Mouse (Mus musculus) liver, adult 2 months (tissue): ENCODE data around the gene Uri1. TPM values are rescaled to one million over a fixed set of nuclear protein-coding genes. Genes with fewer than 3 reads are reported as not detected.
A peak's percentile ranks its signal among the peaks of the same experiment; 100 is the strongest.

ENCODE experiments used
- DNase-seq: peaks from one replicate; pipeline ENCODE4 v3.0.0-alpha.2; 2011; ENCODE audit warnings: low read depth, low spot score; ENCODE audit errors: extremely low read depth
- H3K27ac ChIP-seq: fragments of 200-500 bp; replicated peaks from 2 replicates; pipeline ENCODE4 v1.5.1; 2012; ENCODE audit warnings: low read depth, mild to moderate bottlenecking, control low read depth, inconsistent platforms, low read length; ENCODE audit not compliant: insufficient read depth
- H3K27me3 ChIP-seq: fragments of 200-500 bp; 2 replicates; pipeline ENCODE4 v1.6.1; 2012; ENCODE audit warnings: mild to moderate bottlenecking, moderate library complexity, low read length, inconsistent platforms; ENCODE audit not compliant: control insufficient read depth, insufficient read depth
- H3K36me3 ChIP-seq: fragments of 200-500 bp; 2 replicates; pipeline ENCODE4 v1.6.1; 2012; ENCODE audit warnings: low read length, inconsistent platforms; ENCODE audit not compliant: control insufficient read depth, insufficient read depth
- H3K4me1 ChIP-seq: fragments of 200-500 bp; 2 replicates; pipeline ENCODE4 v1.6.1; 2011; ENCODE audit warnings: low read length; ENCODE audit not compliant: control insufficient read depth, insufficient read depth
- H3K4me3 ChIP-seq: fragments of 200-500 bp; 2 replicates; pipeline ENCODE4 v1.5.1; 2011; ENCODE audit warnings: low read depth, mild to moderate bottlenecking, control low read depth, low read length, moderate library complexity; ENCODE audit not compliant: insufficient read depth
- H3K79me2 ChIP-seq: fragments of 200-500 bp; 2 replicates; pipeline ENCODE4 v1.6.1; 2012; ENCODE audit warnings: inconsistent platforms, mild to moderate bottlenecking, low read length, moderate library complexity; ENCODE audit not compliant: control insufficient read depth, insufficient read depth
- H3K9ac ChIP-seq: fragments of 200-500 bp; 2 replicates; pipeline ENCODE4 v1.6.1; 2012; ENCODE audit warnings: low read depth, mild to moderate bottlenecking, control low read depth, inconsistent platforms, low read length
- CTCF ChIP-seq: fragments of 200-500 bp; IDR thresholded peaks from 2 replicates; pipeline ENCODE4 v1.5.1; 2011; ENCODE audit warnings: low read depth, low read length, control low read depth
- POLR2A ChIP-seq: fragments of 200-500 bp; IDR thresholded peaks from 2 replicates; pipeline ENCODE4 v1.6.1; 2011; ENCODE audit warnings: low read length, control low read depth; ENCODE audit not compliant: insufficient read depth; ENCODE audit errors: extremely low read depth
- WGBS: fragments of 180-500 bp; shearing (Covaris S2); methylation state at CpG from one replicate; pipeline ENCODE4 v1.1.7; 2018; 5-methylcytosine and 5-hydroxymethylcytosine counted together
- polyA plus RNA-seq: library from polyadenylated mRNA; depleted of rRNA; stranded (reverse); fragments of >200 nt; gene quantifications from 2 replicates; pipeline ENCODE4 v1.2.3, GENCODE M21; 2012; rRNA removed
- total RNA-seq: library from RNA; depleted of rRNA; stranded (reverse); fragments of >200 nt; gene quantifications from 2 replicates; pipeline ENCODE4 v1.2.3, GENCODE M21; 2014; rRNA removed

The Uri1 gene
- total RNA-seq (12.1 and 13.9 TPM in 2 replicates), polyA plus RNA-seq (5.5 and 6.2 TPM in 2 replicates)

GRCm38 (mm10) chr7:38023451-38023850 lies at the start of gene Uri1:
Gene Uri1 (minus strand): TSS chr7:38023551.
- no peaks in the 10 kb centered on the region for H3K36me3 ChIP-seq

GRCm38 (mm10) chr7:38071065-38071464 lies 47.7 kb upstream of the Uri1 start:
- H3K79me2 ChIP-seq = no peaks in the 10 kb centered on the region
- peaks cover 3% of the 10 kb centered on the region; the same call in 1 of the 2 replicates for H3K27me3 ChIP-seq
- no peak overlapping the region for H3K9ac ChIP-seq
- no peak overlapping the region for H3K4me3 ChIP-seq
- TF ChIP-seq CTCF (no peak), POLR2A (no peak)
- no peaks in the 10 kb centered on the region for H3K36me3 ChIP-seq
- 64% methylated on average over 5 of the region's 5 CpGs for WGBS
- no peaks in the 10 kb centered on the region for H3K4me1 ChIP-seq
- H3K27ac ChIP-seq = no peak overlapping the region
- DNase-seq = no peak

More at GRCm38 (mm10) chr7:38023451-38023850, at the start of gene Uri1:
- TF ChIP-seq POLR2A = no peak
- no peak for TF ChIP-seq CTCF
- 90% methylated on average over 8 of the region's 8 CpGs for WGBS
- no peaks in the 10 kb centered on the region for H3K27me3 ChIP-seq
- no peaks in the 10 kb centered on the region for H3K79me2 ChIP-seq
- no peak for DNase-seq
- no peak within 1 kb of the TSS for H3K27ac ChIP-seq
- no peak within 1 kb of the TSS for H3K9ac ChIP-seq
- H3K4me3 ChIP-seq = no peak within 1 kb of the TSS
- no peaks in the 10 kb centered on the region for H3K4me1 ChIP-seq

GRCm38 (mm10) chr7:38070663-38071062 lies 47.3 kb upstream of the Uri1 start:
- 34% methylated on average over 2 of the region's 2 CpGs for WGBS
- TF ChIP-seq CTCF (no peak), POLR2A (no peak)
- peaks cover 3% of the 10 kb centered on the region; the same call in 1 of the 2 replicates for H3K27me3 ChIP-seq

GRCm38 (mm10) chr7:38064431-38064830 lies 41.1 kb upstream of the Uri1 start:
- no peaks in the 10 kb centered on the region for H3K27me3 ChIP-seq
- no peak overlapping the region for H3K27ac ChIP-seq
- no peak overlapping the region for H3K4me3 ChIP-seq
- TF ChIP-seq CTCF (no peak), POLR2A (no peak)
- H3K79me2 ChIP-seq = no peaks in the 10 kb centered on the region
- H3K36me3 ChIP-seq = no peaks in the 10 kb centered on the region
- peak; percentile 13 for DNase-seq
- WGBS = 27% methylated on average over 4 of the region's 4 CpGs
- H3K4me1 ChIP-seq = peaks cover 2% of the 10 kb centered on the region; the same call in 1 of the 2 replicates
- H3K9ac ChIP-seq = no peak overlapping the region

More at GRCm38 (mm10) chr7:38070663-38071062, 47.3 kb upstream of the Uri1 start:
- Histone ChIP-seq H3K4me3 (no peak overlapping the region), H3K4me1 (no peaks in the 10 kb centered on the region), H3K9ac (no peak overlapping the region), H3K27ac (no peak overlapping the region), H3K79me2 (no peaks in the 10 kb centered on the region), H3K36me3 (no peaks in the 10 kb centered on the region)
- DNase-seq = no peak

- Histone ChIP-seq H3K9ac (peak overlapping the region; percentile 51), H3K4me1 (peaks cover 2% of the 10 kb centered on the region; the same call in 1 of the 2 replicates), H3K27me3 (no peaks in the 10 kb centered on the region), H3K79me2 (no peaks in the 10 kb centered on the region), H3K36me3 (no peaks in the 10 kb centered on the region), H3K4me3 (peak overlapping the region; percentile 60), H3K27ac (no peak overlapping the region)
- WGBS = 3% methylated on average over 57 of the region's 57 CpGs
- DNase-seq = peak; percentile 58
- TF ChIP-seq POLR2A = no peak
- TF ChIP-seq CTCF = peak; percentile 95
Measured at GRCm38 (mm10) chr7:38061060-38061970, 38.0 kb upstream of the Uri1 start.
